Mouse (Mus musculus) E14TG2a.4 (cell line): ENCODE data around the gene Nxph4.

Experiments
- CTCF ChIP-seq: conservative IDR thresholded peaks from 2 replicates; pipeline ENCODE4 v1.5.1; 2014; ENCODE audit warnings: low read length
- NANOG ChIP-seq: IDR thresholded peaks from 2 replicates; pipeline ENCODE4 v1.6.1; 2014; ENCODE audit warnings: borderline replicate concordance, low read length, mixed read lengths

DNA sequence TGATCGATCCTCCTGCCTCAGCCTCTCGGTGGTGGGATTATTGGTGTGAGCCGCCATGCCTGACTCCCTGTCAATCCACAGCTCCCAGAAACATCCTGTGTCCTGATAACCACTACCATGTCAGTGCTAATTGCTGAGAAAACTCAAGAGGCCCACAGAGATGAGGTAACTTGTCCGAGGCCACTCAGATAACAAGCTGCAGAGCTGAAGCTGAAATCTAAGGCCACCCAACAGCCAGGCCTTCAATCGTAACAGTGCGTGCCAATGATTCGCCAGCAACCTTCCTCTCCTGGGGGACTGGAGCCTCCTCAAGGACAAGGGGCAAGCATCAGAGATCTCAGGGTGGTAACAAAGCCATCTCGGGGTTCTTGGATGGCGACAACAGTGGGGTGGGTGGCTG is 46.9 kb upstream of the Nxph4 start:
- TF ChIP-seq CTCF (no peak), NANOG (no peak)
